ENCODE assay signal across 10 mouse cellular contexts in the genomic region with DNA sequence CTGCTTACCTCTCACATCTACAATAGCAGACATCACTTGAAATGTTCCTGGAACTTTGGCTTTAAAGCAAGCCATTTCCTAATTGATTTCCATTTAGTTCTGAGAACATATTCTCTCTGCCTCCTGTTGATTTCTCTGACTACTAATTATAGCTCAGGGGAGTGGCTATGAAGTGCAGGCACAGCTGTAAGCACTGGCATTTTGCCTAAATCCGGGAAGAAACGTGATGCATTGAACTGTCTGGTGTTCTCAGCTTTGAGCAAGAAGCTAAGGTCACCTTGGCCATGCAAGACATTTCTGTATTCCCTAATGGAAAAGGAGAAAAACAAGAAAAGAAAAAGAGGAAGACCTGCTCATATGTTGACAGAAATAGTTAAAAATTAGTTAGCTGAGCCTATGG. TPM values are rescaled to one million over a fixed set of nuclear protein-coding genes. Genes with fewer than 3 reads are reported as not detected.
A peak's percentile ranks its signal among the peaks of the same experiment; 100 is the strongest.
DNase-seq lines count a peak whose midpoint lies in the region; ATAC-seq lines count a peak whose summit lies in the region.
"Had no signal": no experiment of that assay in that cellular context is flagged by ENCODE, and none has a peak within 500 bp of the region (broad histone marks: within the 10 kb centered on the region; RNA-seq: fewer than 3 reads in every experiment).

No protein-coding gene starts in this region.

- no peaks in the 10 kb centered on the region for H3K27me3 ChIP-seq in kidney, embryonic 16.5 days (ENCODE audit: insufficient read depth, low read length)
- H3K27me3 ChIP-seq in stomach, embryonic 16.5 days (ENCODE audit: control insufficient read depth, insufficient read depth, low read length), result no peaks in the 10 kb centered on the region
- no peaks in the 10 kb centered on the region for H3K27me3 ChIP-seq in midbrain, embryonic 13.5 days
- H3K27me3 ChIP-seq: midbrain, embryonic 12.5 days had no signal

- H3K9ac ChIP-seq in kidney, embryonic 16.5 days (replicated peaks; ENCODE audit: low read length), result no peak overlapping the region
- H3K9ac ChIP-seq in stomach, embryonic 16.5 days (ENCODE audit: low read length), result no peak overlapping the region
- H3K9ac ChIP-seq in midbrain, embryonic 13.5 days (replicated peaks), result no peak overlapping the region
- H3K9ac ChIP-seq: midbrain, embryonic 12.5 days had no signal

- no peak overlapping the region for H3K4me3 ChIP-seq in kidney, embryonic 16.5 days (ENCODE audit: low read length)
- H3K4me3 ChIP-seq in stomach, embryonic 16.5 days (replicated peaks; ENCODE audit: low read length), result no peak overlapping the region
- no peak overlapping the region for H3K4me3 ChIP-seq in midbrain, embryonic 13.5 days (replicated peaks)
- H3K4me3 ChIP-seq: erythroblast, embryonic 14.5 days; midbrain, embryonic 12.5 days had no signal

- H3K9me3 ChIP-seq in kidney, embryonic 16.5 days (ENCODE audit: low read length), result no peaks in the 10 kb centered on the region
- no peaks in the 10 kb centered on the region for H3K9me3 ChIP-seq in stomach, embryonic 16.5 days (replicated peaks; ENCODE audit: control insufficient read depth, low read length)
- H3K9me3 ChIP-seq in midbrain, embryonic 13.5 days, result no peaks in the 10 kb centered on the region
- H3K9me3 ChIP-seq: midbrain, embryonic 12.5 days had no signal

- ATAC-seq in frontal cortex, adult (ENCODE audit: low TSS enrichment), result peak; percentile 50; the same call in 1 of the 2 replicates
- 0 out of 2 replicates have a peak, but pooled peaks have one; percentile 71 for ATAC-seq in kidney, embryonic 16.5 days (ENCODE audit: low FRiP score, low TSS enrichment)
- peak; percentile 69; the same call in 1 of the 2 replicates for ATAC-seq in stomach, embryonic 16.5 days (ENCODE audit: insufficient read depth, low FRiP score)
- ATAC-seq in midbrain, embryonic 13.5 days, result no peak

- 14% methylated on average over 2 of the region's 2 CpGs for WGBS in kidney, embryonic 16.5 days
- 12% methylated on average over 2 of the region's 2 CpGs for WGBS in stomach, embryonic 16.5 days
- WGBS in midbrain, embryonic 13.5 days, result 30% methylated on average over 2 of the region's 2 CpGs

- no peak overlapping the region for H3K4me2 ChIP-seq in kidney, embryonic 16.5 days (replicated peaks; ENCODE audit: low read depth, low read length)
- no peak overlapping the region for H3K4me2 ChIP-seq in stomach, embryonic 16.5 days (ENCODE audit: low read depth, low read length)
- H3K4me2 ChIP-seq in midbrain, embryonic 13.5 days (replicated peaks), result no peak overlapping the region
- H3K4me2 ChIP-seq: midbrain, embryonic 12.5 days had no signal

- H3K36me3 ChIP-seq in kidney, embryonic 16.5 days (ENCODE audit: insufficient read depth, low read length), result peaks cover 4% of the 10 kb centered on the region; the same call in 1 of the 2 replicates
- H3K36me3 ChIP-seq in stomach, embryonic 16.5 days (ENCODE audit: control insufficient read depth, insufficient read depth, low read length), result no peaks in the 10 kb centered on the region
- H3K36me3 ChIP-seq in midbrain, embryonic 13.5 days, result peaks cover 4% of the 10 kb centered on the region; the same call in 1 of the 2 replicates
- H3K36me3 ChIP-seq: midbrain, embryonic 12.5 days had no signal

- DNase-seq in frontal cortex, postnatal 25 days (ENCODE audit: low spot score in 2 of 2), result no peak
- peak; percentile 39 for DNase-seq in right cerebral cortex, adult 18-20 months
- no peak for DNase-seq in right cerebral cortex, postnatal 14 days
- DNase-seq in thymus, postnatal 10 days (ENCODE audit: low spot score in 2 of 2), result no peak

- H3K4me1 ChIP-seq in kidney, embryonic 16.5 days (ENCODE audit: insufficient read depth, low read length), result peaks cover 12% of the 10 kb centered on the region
- H3K4me1 ChIP-seq in stomach, embryonic 16.5 days (ENCODE audit: control insufficient read depth, insufficient read depth, low read length), result peaks cover 15% of the 10 kb centered on the region
- peaks cover 12% of the 10 kb centered on the region for H3K4me1 ChIP-seq in midbrain, embryonic 13.5 days (replicated peaks)

- H3K27ac ChIP-seq in kidney, embryonic 16.5 days (ENCODE audit: low read length), result no peak overlapping the region
- H3K27ac ChIP-seq in stomach, embryonic 16.5 days (ENCODE audit: low read length), result peak overlapping the region; percentile 57
- H3K27ac ChIP-seq in midbrain, embryonic 13.5 days, result no peak overlapping the region
- H3K27ac ChIP-seq: midbrain, embryonic 12.5 days had no signal

RNA-seq across cellular contexts. Expression of gene Nedd4, which starts 33.6 kb away (rescaled TPM):
- 652 and 684 TPM in 2 replicates for polyA plus RNA-seq in kidney, embryonic 16.5 days (2015; fragmentation: Nextera tagmentation; extraction: Ambion mirVana)
- polyA plus RNA-seq in stomach, embryonic 16.5 days (2015; fragmentation: Nextera tagmentation; extraction: Ambion mirVana), result 548 TPM in 2 replicates
- 563 and 595 TPM in 2 replicates for polyA plus RNA-seq in midbrain, embryonic 13.5 days (2015; fragmentation: Nextera tagmentation; extraction: Ambion mirVana)
